ENCODE assay signal across 17 mouse cellular contexts in genomic region chr14:13597204-13597603, GRCm38 (mm10).
"Had no signal": no experiment of that assay in that cellular context is flagged by ENCODE, and none has a peak within 500 bp of the region (broad histone marks: within the 10 kb centered on the region; RNA-seq: fewer than 3 reads in every experiment).

No protein-coding gene starts in this region.

- H3K4me3 ChIP-seq: liver, embryonic 13.5 days; liver, embryonic 15.5 days; megakaryocyte, embryonic 14.5 days; midbrain, embryonic 13.5 days; midbrain, embryonic 15.5 days; neural tube, embryonic 12.5 days; stomach, embryonic 15.5 days had no signal

- H3K4me1 ChIP-seq: liver, embryonic 13.5 days; liver, embryonic 15.5 days; megakaryocyte, embryonic 14.5 days; midbrain, embryonic 13.5 days; midbrain, embryonic 15.5 days; neural tube, embryonic 12.5 days; stomach, embryonic 15.5 days had no signal

- H3K9ac ChIP-seq: liver, embryonic 13.5 days; liver, embryonic 15.5 days; liver, postnatal 0 days; lung, embryonic 14.5 days; midbrain, embryonic 13.5 days; midbrain, embryonic 15.5 days; neural tube, embryonic 12.5 days; stomach, embryonic 15.5 days had no signal

- ATAC-seq: liver, postnatal 0 days; midbrain, embryonic 13.5 days; midbrain, embryonic 15.5 days had no signal

- DNase-seq: liver; liver, embryonic 13.5 days; liver, postnatal 0 days; lung, embryonic 14.5 days; right cerebral cortex, postnatal 14 days; thymus, adult 18-20 months; thymus, postnatal 14 days; thymus, postnatal 36 days had no signal

- H3K27ac ChIP-seq: liver, embryonic 13.5 days; liver, embryonic 15.5 days; macrophage; midbrain, embryonic 13.5 days; midbrain, embryonic 15.5 days; neural tube, embryonic 12.5 days; stomach, embryonic 15.5 days had no signal

- H3K9me3 ChIP-seq: liver, embryonic 13.5 days; liver, embryonic 15.5 days; megakaryocyte, embryonic 14.5 days; midbrain, embryonic 13.5 days; midbrain, embryonic 15.5 days; neural tube, embryonic 12.5 days; stomach, embryonic 15.5 days had no signal

- H3K4me2 ChIP-seq: liver, embryonic 11.5 days; liver, embryonic 13.5 days; liver, embryonic 15.5 days; lung, embryonic 14.5 days; midbrain, embryonic 11.5 days; midbrain, embryonic 13.5 days; midbrain, embryonic 15.5 days; neural tube, embryonic 12.5 days; stomach, embryonic 15.5 days had no signal

- H3K36me3 ChIP-seq: liver, embryonic 13.5 days; liver, embryonic 15.5 days; midbrain, embryonic 13.5 days; midbrain, embryonic 15.5 days; neural tube, embryonic 12.5 days; stomach, embryonic 15.5 days had no signal

- H3K27me3 ChIP-seq: liver, embryonic 13.5 days; liver, embryonic 15.5 days; megakaryocyte, embryonic 14.5 days; midbrain, embryonic 13.5 days; midbrain, embryonic 15.5 days; neural tube, embryonic 12.5 days; stomach, embryonic 15.5 days had no signal
